Mouse (Mus musculus) duodenum, adult 2 months (tissue): Measurements from ENCODE around the gene Cd209g. TPM values are rescaled to one million over a fixed set of nuclear protein-coding genes. Genes with fewer than 3 reads are reported as not detected.

Experiments
- polyA plus RNA-seq: library from polyadenylated mRNA; depleted of rRNA; stranded (reverse); fragments of >200 nt; gene quantifications from 2 replicates; pipeline ENCODE4 v1.2.3, GENCODE M21; 2012; ENCODE audit warnings: low replicate concordance; rRNA removed

Cd209g gene
- 0.26 and 0.29 TPM in 2 replicates for polyA plus RNA-seq

DNA sequence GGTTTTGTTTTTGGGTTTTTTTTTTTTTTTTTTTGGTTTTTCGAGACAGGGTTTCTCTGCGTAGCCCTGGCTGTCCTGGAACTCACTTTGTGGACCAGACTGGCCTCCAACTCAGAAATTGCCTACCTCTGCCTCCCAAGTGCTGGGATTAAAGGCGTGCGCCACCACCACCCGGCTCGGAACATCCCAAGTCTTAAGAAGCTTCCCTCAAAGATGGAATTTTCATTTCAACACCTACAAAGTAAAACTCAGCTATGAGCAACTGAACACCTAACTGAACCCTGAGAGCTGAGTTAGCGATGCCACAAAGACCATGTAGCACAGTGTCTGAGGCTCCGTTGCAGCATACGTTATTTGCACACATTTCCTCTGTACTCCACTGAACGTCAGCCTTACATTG, at the start of gene Cd209g:
Gene Cd209g, plus strand, starts transcription at position 301 of the 400 bp plus-strand sequence.

DNA sequence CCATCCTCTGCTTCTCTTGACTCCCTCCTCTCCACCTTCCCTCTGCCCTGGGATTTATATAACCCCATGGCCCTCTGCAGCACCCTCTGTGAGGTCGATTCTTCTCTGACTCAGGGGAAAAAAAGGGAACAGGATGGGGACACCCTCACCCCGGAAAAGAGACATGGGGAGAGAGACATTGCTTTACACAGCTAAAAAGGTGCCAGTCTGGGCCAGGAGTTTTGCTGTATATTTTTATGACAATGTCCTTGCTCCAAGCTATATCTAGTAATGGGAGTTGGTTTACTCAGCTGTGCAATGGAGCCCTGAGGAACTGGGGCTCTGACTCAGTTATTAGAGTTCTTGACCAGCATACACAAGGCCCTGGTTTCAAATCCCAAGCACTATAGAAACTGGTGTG, 28.2 kb upstream of the Cd209g start, which contains the start of gene Cd209f:
Gene Cd209f, minus strand, starts transcription at position 101 of the 400 bp plus-strand sequence.

DNA sequence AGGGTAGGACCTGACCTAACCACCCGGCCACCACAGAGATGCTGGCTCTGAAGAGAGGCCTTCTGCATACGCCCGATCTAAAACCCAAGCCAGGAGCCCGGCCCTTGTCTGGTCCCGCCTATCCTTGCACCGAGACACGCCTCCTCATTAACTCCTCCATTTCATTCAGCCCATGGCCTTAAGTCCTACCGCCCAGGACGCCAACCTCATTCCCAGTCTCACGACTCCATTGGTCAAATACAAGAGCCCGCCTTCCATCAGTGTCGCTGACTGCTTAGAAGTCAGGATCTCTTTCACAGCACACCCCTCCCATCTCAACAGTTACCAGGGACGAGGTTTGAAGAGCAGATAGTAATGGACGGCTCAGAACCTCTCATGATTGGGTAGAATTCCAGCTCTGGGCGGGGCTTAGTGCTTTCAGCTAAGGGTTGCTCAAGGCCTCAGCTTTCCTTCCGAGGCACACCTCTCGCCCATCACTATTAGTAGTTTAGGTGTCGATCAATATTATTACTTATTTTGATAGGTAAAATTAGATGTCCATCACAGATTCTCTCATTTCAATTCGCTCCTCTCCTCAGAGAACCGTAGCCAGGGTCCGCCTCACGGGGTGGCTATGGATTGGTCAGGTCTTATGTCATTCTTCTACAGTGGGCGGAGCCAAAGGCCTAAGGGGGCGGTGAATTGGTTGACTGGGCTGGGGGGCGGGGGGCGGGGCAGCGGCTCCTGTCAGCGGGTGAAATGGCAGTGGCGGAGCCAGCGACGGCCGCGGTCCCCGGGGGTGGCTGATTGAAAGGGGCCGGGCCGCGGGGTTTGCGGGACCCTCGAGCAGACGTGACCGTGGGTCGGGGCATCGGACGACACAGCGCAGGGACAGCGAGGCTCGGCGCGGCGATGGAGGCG, 32.2 kb downstream of the Cd209g start, which contains the start of gene Evi5l:
Gene Evi5l, plus strand, starts transcription at position 716 of the 900 bp plus-strand sequence.

Other genes starting within 250 kb of the Cd209g start
- not detected in 2 replicates for gene Cd209b, start 207.3 kb upstream of the Cd209g start, polyA plus RNA-seq
- gene Cd209c, start 179.4 kb upstream of the Cd209g start, polyA plus RNA-seq: 0.15 TPM in 1 of 2 replicates, not detected in the other
- gene Cd209f, start 28.3 kb upstream of the Cd209g start, polyA plus RNA-seq: 0.61 TPM in 1 of 2 replicates, not detected in the other
- gene Evi5l, start 32.5 kb downstream of the Cd209g start, polyA plus RNA-seq: 3.0 and 4.0 TPM in 2 replicates
- gene Prr36, start 83.4 kb downstream of the Cd209g start, polyA plus RNA-seq: 0.05 and 0.21 TPM in 2 replicates
- gene Lrrc8e, start 92.7 kb downstream of the Cd209g start, polyA plus RNA-seq: 0.13 and 0.53 TPM in 2 replicates
- gene Map2k7, start 104.6 kb downstream of the Cd209g start, polyA plus RNA-seq: 10.3 and 33.8 TPM in 2 replicates
- 0.59 and 0.61 TPM in 2 replicates for gene Gm49320, start 104.8 kb downstream of the Cd209g start, polyA plus RNA-seq
- gene Tgfbr3l, start 114.1 kb downstream of the Cd209g start, polyA plus RNA-seq: 22.7 and 101 TPM in 2 replicates
- 19.2 and 28.2 TPM in 2 replicates for gene Snapc2, start 119.0 kb downstream of the Cd209g start, polyA plus RNA-seq
- gene Ctxn1, start 125.2 kb downstream of the Cd209g start, polyA plus RNA-seq: 13.0 and 16.8 TPM in 2 replicates
- 39.8 and 59.7 TPM in 2 replicates for gene Timm44, start 141.8 kb downstream of the Cd209g start, polyA plus RNA-seq
- gene Ccl25, start 191.1 kb downstream of the Cd209g start, polyA plus RNA-seq: 82.8 and 123 TPM in 2 replicates
- gene Elavl1, start 191.3 kb downstream of the Cd209g start, polyA plus RNA-seq: 16.9 and 17.9 TPM in 2 replicates